Comparison of ENCODE assay signal across 10 mouse cellular contexts in genomic region chr8:83574631-83575315, GRCm38 (mm10). TPM values are rescaled to one million over a fixed set of nuclear protein-coding genes. Genes with fewer than 3 reads are reported as not detected.
A peak's percentile ranks its signal among the peaks of the same experiment; 100 is the strongest.
DNase-seq lines count a peak whose midpoint lies in the region; ATAC-seq and TF ChIP-seq lines count a peak whose summit lies in the region.
"Had no signal": no experiment of that assay in that cellular context is flagged by ENCODE, and none has a peak within 500 bp of the region (broad histone marks: within the 10 kb centered on the region; RNA-seq: fewer than 3 reads in every experiment).

No protein-coding gene starts in this region.

- ATAC-seq in limb, embryonic 12.5 days (ENCODE audit: insufficient number of reproducible peaks, insufficient read depth, low FRiP score, low TSS enrichment, low read depth) = no peak
- no peak for ATAC-seq in kidney, postnatal 0 days (replicated peaks; ENCODE audit: low FRiP score, low read depth)
- ATAC-seq in megakaryocyte progenitor cell, adult 5-6 weeks (replicated peaks; ENCODE audit: poor library complexity) = no peak

- H3K4me3 ChIP-seq in limb, embryonic 12.5 days (replicated peaks) = no peak overlapping the region
- H3K4me3 ChIP-seq in limb, embryonic 10.5 days = no peak overlapping the region
- no peak overlapping the region for H3K4me3 ChIP-seq in kidney, postnatal 0 days (replicated peaks; ENCODE audit: low read depth, low read length)

- no peak overlapping the region for H3K9ac ChIP-seq in limb, embryonic 12.5 days (replicated peaks)
- peak overlapping the region; percentile 24; the same call in 1 of the 2 replicates for H3K9ac ChIP-seq in kidney, postnatal 0 days (ENCODE audit: low read depth, low read length)

- no peak for TF ChIP-seq CTCF in kidney, postnatal 0 days (IDR thresholded peaks at IDR 0.05; ENCODE audit: low read depth)

- 82% methylated on average over 15 of the region's 15 CpGs for WGBS in limb, embryonic 12.5 days
- WGBS in limb, embryonic 10.5 days = 87% methylated on average over 15 of the region's 15 CpGs
- 56% methylated on average over 15 of the region's 15 CpGs for WGBS in kidney, postnatal 0 days

- peaks cover 60% of the 10 kb centered on the region for H3K36me3 ChIP-seq in limb, embryonic 12.5 days
- peaks cover 83% of the 10 kb centered on the region for H3K36me3 ChIP-seq in limb, embryonic 10.5 days
- H3K36me3 ChIP-seq in kidney, postnatal 0 days (ENCODE audit: insufficient read depth, low read length) = peaks cover 20% of the 10 kb centered on the region; the same call in 1 of the 2 replicates

- H3K4me1 ChIP-seq in limb, embryonic 12.5 days (replicated peaks) = peaks cover 42% of the 10 kb centered on the region
- peaks cover 53% of the 10 kb centered on the region for H3K4me1 ChIP-seq in limb, embryonic 10.5 days
- peaks cover 31% of the 10 kb centered on the region for H3K4me1 ChIP-seq in kidney, postnatal 0 days (replicated peaks; ENCODE audit: insufficient read depth, low read length)

- H3K9me3 ChIP-seq in limb, embryonic 12.5 days = no peaks in the 10 kb centered on the region
- H3K9me3 ChIP-seq in limb, embryonic 10.5 days (replicated peaks) = no peaks in the 10 kb centered on the region
- no peaks in the 10 kb centered on the region for H3K9me3 ChIP-seq in kidney, postnatal 0 days (replicated peaks; ENCODE audit: low read length)

- peak; percentile 3 for DNase-seq in embryo, embryonic 10 days (ENCODE audit: low spot score)
- no peak for DNase-seq in embryo, embryonic 10.5 days (ENCODE audit: low spot score)
- no peak for DNase-seq in limb, embryonic 10.5 days (ENCODE audit: low spot score)
- DNase-seq in cerebellum, postnatal 25 days = peak; percentile 36 to 57
- DNase-seq in kidney, postnatal 0 days (ENCODE audit: low spot score) = no peak
- DNase-seq in ovary, postnatal 14 days (ENCODE audit: low spot score) = no peak

- H3K4me2 ChIP-seq in limb, embryonic 12.5 days = no peak overlapping the region
- no peak overlapping the region for H3K4me2 ChIP-seq in kidney, postnatal 0 days (ENCODE audit: low read length)

- H3K27me3 ChIP-seq in limb, embryonic 12.5 days = no peaks in the 10 kb centered on the region
- H3K27me3 ChIP-seq in limb, embryonic 10.5 days (ENCODE audit: low read depth, poor library complexity, severe bottlenecking) = no peaks in the 10 kb centered on the region
- H3K27me3 ChIP-seq in kidney, postnatal 0 days (ENCODE audit: insufficient read depth, low read length) = no peaks in the 10 kb centered on the region

- peak overlapping the region; percentile 82; the same call in 1 of the 2 replicates for H3K27ac ChIP-seq in limb, embryonic 12.5 days
- H3K27ac ChIP-seq in limb, embryonic 10.5 days = no peak overlapping the region
- H3K27ac ChIP-seq in kidney, postnatal 0 days = peak overlapping the region; percentile 47; the same call in 1 of the 2 replicates

RNA-seq across cellular contexts. Expression of gene Ndufb7, which starts 8.3 kb away (rescaled TPM):
- polyA plus RNA-seq in limb, embryonic 12.5 days (2016; fragmentation: Nextera tagmentation; extraction: Ambion mirVana) = 302 and 305 TPM in 2 replicates
- polyA plus RNA-seq in limb, embryonic 10.5 days (2016; fragmentation: Nextera tagmentation; extraction: Ambion mirVana) = 316 and 317 TPM in 2 replicates
- polyA plus RNA-seq in kidney, postnatal 0 days (2015; fragmentation: Nextera tagmentation; extraction: Ambion mirVana) = 502 and 515 TPM in 2 replicates
- 158 and 163 TPM in 2 replicates for total RNA-seq in megakaryocyte progenitor cell, adult 5-6 weeks (2015)
- 252 and 255 TPM in 2 replicates for total RNA-seq in megakaryocyte progenitor cell, adult 5-6 weeks (2017)

RNA-seq across cellular contexts. Expression of gene Tecr, which starts 33.0 kb away (rescaled TPM):
- polyA plus RNA-seq in limb, embryonic 12.5 days (2016; fragmentation: Nextera tagmentation; extraction: Ambion mirVana) = 577 and 580 TPM in 2 replicates
- polyA plus RNA-seq in limb, embryonic 10.5 days (2016; fragmentation: Nextera tagmentation; extraction: Ambion mirVana) = 684 and 695 TPM in 2 replicates
- polyA plus RNA-seq in kidney, postnatal 0 days (2015; fragmentation: Nextera tagmentation; extraction: Ambion mirVana) = 560 and 574 TPM in 2 replicates
- 363 and 424 TPM in 2 replicates for total RNA-seq in megakaryocyte progenitor cell, adult 5-6 weeks (2015)
- 324 and 345 TPM in 2 replicates for total RNA-seq in megakaryocyte progenitor cell, adult 5-6 weeks (2017)

RNA-seq across cellular contexts. Expression of gene Dnajb1, which starts 33.2 kb away (rescaled TPM):
- polyA plus RNA-seq in limb, embryonic 12.5 days (2016; fragmentation: Nextera tagmentation; extraction: Ambion mirVana) = 68.4 and 72.8 TPM in 2 replicates
- 78.0 and 89.8 TPM in 2 replicates for polyA plus RNA-seq in limb, embryonic 10.5 days (2016; fragmentation: Nextera tagmentation; extraction: Ambion mirVana)
- 30.2 and 35.3 TPM in 2 replicates for polyA plus RNA-seq in kidney, postnatal 0 days (2015; fragmentation: Nextera tagmentation; extraction: Ambion mirVana)
- 45.5 and 47.6 TPM in 2 replicates for total RNA-seq in megakaryocyte progenitor cell, adult 5-6 weeks (2015)
- 26.2 and 28.0 TPM in 2 replicates for total RNA-seq in megakaryocyte progenitor cell, adult 5-6 weeks (2017)

RNA-seq across cellular contexts. Expression of gene Olfr370, which starts 39.2 kb away (rescaled TPM):
- polyA plus RNA-seq in limb, embryonic 12.5 days (2016; fragmentation: Nextera tagmentation; extraction: Ambion mirVana) = not detected in 2 replicates
- not detected in 2 replicates for polyA plus RNA-seq in limb, embryonic 10.5 days (2016; fragmentation: Nextera tagmentation; extraction: Ambion mirVana)
- polyA plus RNA-seq in kidney, postnatal 0 days (2015; fragmentation: Nextera tagmentation; extraction: Ambion mirVana) = not detected in 2 replicates
- total RNA-seq in megakaryocyte progenitor cell, adult 5-6 weeks (2015) = not detected in 2 replicates
- total RNA-seq in megakaryocyte progenitor cell, adult 5-6 weeks (2017) = not detected in 2 replicates
- polyA plus RNA-seq: C2C12; large intestine, adult 2 months had no signal

Comparison
In these comparisons a context has a peak if more than half of its experiments do, and no peak if none do; other contexts are left out.
1. DNase-seq: peak in embryo, embryonic 10 days (single experiment) and cerebellum, postnatal 25 days (2 of 2); none in embryo, embryonic 10.5 days (single experiment), limb, embryonic 10.5 days (single experiment), kidney, postnatal 0 days (single experiment) and ovary, postnatal 14 days (single experiment).